Comparison of ENCODE assay signal across 27 mouse cellular contexts in genomic region chr5:21010908-21011307, GRCm38 (mm10). TPM values are rescaled to one million over a fixed set of nuclear protein-coding genes. Genes with fewer than 3 reads are reported as not detected.
DNase-seq lines count a peak whose midpoint lies in the region; TF ChIP-seq lines count a peak whose summit lies in the region.
"Had no signal": no experiment of that assay in that cellular context is flagged by ENCODE, and none has a peak within 500 bp of the region (broad histone marks: within the 10 kb centered on the region; RNA-seq: fewer than 3 reads in every experiment).

No protein-coding gene starts in this region.

- peak; percentile 53 for TF ChIP-seq CTCF in heart, adult 2 months (IDR thresholded peaks at IDR 0.05)
- peak; percentile 15; the same call in 1 of the 2 replicates for TF ChIP-seq CTCF in left cerebral cortex, adult 2 months (IDR thresholded peaks at IDR 0.05)

- no peak for TF ChIP-seq EP300 in heart, adult 2 months (IDR thresholded peaks at IDR 0.05; ENCODE audit: insufficient read depth, low read depth, low read length)

- no peaks in the 10 kb centered on the region for H3K4me1 ChIP-seq in heart, adult 2 months (ENCODE audit: control insufficient read depth, insufficient read depth, low read length)
- H3K4me1 ChIP-seq in forebrain, embryonic 10.5 days, result no peaks in the 10 kb centered on the region
- H3K4me1 ChIP-seq: embryonic facial prominence, embryonic 10.5 days; embryonic facial prominence, embryonic 13.5 days; heart, embryonic 12.5 days; heart, embryonic 15.5 days had no signal

- DNase-seq in heart, adult 2 months, result no peak
- DNase-seq in heart, postnatal 4 days, result no peak
- DNase-seq in left cerebral cortex, adult 2 months (ENCODE audit: extremely low spot score in 1 of 2, low spot score in 2 of 2), result no peak
- DNase-seq in left cerebral cortex, postnatal 4 days, result no peak
- DNase-seq in NIH3T3 (ENCODE audit: low read depth), result peak; percentile 11
- DNase-seq in urinary bladder, postnatal 25 days (ENCODE audit: low spot score), result no peak
- DNase-seq in forebrain, embryonic 10.5 days (ENCODE audit: extremely low spot score, low spot score), result no peak
- DNase-seq: adrenal gland, adult 8-10 months; adrenal gland, postnatal 25 days; cerebellum, adult 11-12 months; cerebellum, adult 8-10 months; cerebellum, postnatal 10 days; cerebellum, postnatal 36 days; embryo, embryonic 11 days; gastrocnemius, postnatal 14 days; heart, adult 11 months; heart, postnatal 10 days; heart, postnatal 36 days; kidney, adult 11 months had no signal

- no peak overlapping the region for H3K9ac ChIP-seq in heart, adult 2 months (ENCODE audit: low read depth, low read length)
- H3K9ac ChIP-seq: embryonic facial prominence, embryonic 13.5 days; forebrain, embryonic 13.5 days; heart, embryonic 12.5 days; heart, embryonic 15.5 days; hindbrain, embryonic 14.5 days had no signal

- H3K4me3 ChIP-seq in heart, adult 2 months, result no peak overlapping the region
- no peak overlapping the region for H3K4me3 ChIP-seq in left cerebral cortex, adult 2 months
- no peak overlapping the region for H3K4me3 ChIP-seq in forebrain, embryonic 10.5 days
- H3K4me3 ChIP-seq: embryonic facial prominence, embryonic 10.5 days; embryonic facial prominence, embryonic 13.5 days; erythroblast, embryonic 14.5 days; forebrain, embryonic 13.5 days; heart, embryonic 12.5 days; heart, embryonic 15.5 days had no signal

- no peaks in the 10 kb centered on the region for H3K9me3 ChIP-seq in forebrain, embryonic 10.5 days
- H3K9me3 ChIP-seq: embryonic facial prominence, embryonic 10.5 days; embryonic facial prominence, embryonic 13.5 days; forebrain, embryonic 13.5 days; heart, embryonic 12.5 days; heart, embryonic 15.5 days had no signal

- peaks cover 7% of the 10 kb centered on the region for H3K36me3 ChIP-seq in heart, adult 2 months (ENCODE audit: control insufficient read depth, insufficient read depth, low read length)
- peaks cover 80% of the 10 kb centered on the region for H3K36me3 ChIP-seq in forebrain, embryonic 10.5 days (replicated peaks)

- no peak overlapping the region for H3K27ac ChIP-seq in heart, adult 2 months
- no peak overlapping the region for H3K27ac ChIP-seq in left cerebral cortex, adult 2 months
- H3K27ac ChIP-seq in forebrain, embryonic 10.5 days, result no peak overlapping the region
- H3K27ac ChIP-seq: embryonic facial prominence, embryonic 10.5 days; embryonic facial prominence, embryonic 13.5 days; forebrain, embryonic 13.5 days; heart, embryonic 15.5 days; hindbrain, embryonic 14.5 days; hindbrain, postnatal 0 days had no signal

- no peaks in the 10 kb centered on the region for H3K79me2 ChIP-seq in heart, adult 2 months (replicated peaks; ENCODE audit: control insufficient read depth, insufficient read depth, low read length)

- H3K27me3 ChIP-seq in heart, adult 2 months (ENCODE audit: control insufficient read depth, insufficient read depth, low read length), result no peaks in the 10 kb centered on the region
- H3K27me3 ChIP-seq in forebrain, embryonic 10.5 days (ENCODE audit: poor library complexity, severe bottlenecking), result no peaks in the 10 kb centered on the region
- H3K27me3 ChIP-seq: embryonic facial prominence, embryonic 13.5 days; forebrain, embryonic 13.5 days; heart, embryonic 12.5 days; heart, embryonic 15.5 days had no signal

- TF ChIP-seq POLR2A in heart, adult 2 months (IDR thresholded peaks at IDR 0.05; ENCODE audit: insufficient read depth, low read depth, low read length), result no peak

- intact Hi-C loops in heart, adult 2 months (cut with DNase I), result loop anchor here (5.0 to 10.0 kb wide), 3 partner anchors 41 to 244 kb away; no protein-coding TSS in a partner anchor
- intact Hi-C loops in left cerebral cortex, adult 2 months (cut with DNase I), result loop anchor here (5.0 kb wide), 1 partner anchor 126 kb away; no protein-coding TSS in a partner anchor
- intact Hi-C loops in left cerebral cortex, postnatal 4 days (cut with DNase I), result no loop called here

RNA-seq across cellular contexts. Expression of gene Ptpn12, which starts 44.8 kb away (rescaled TPM):
- total RNA-seq in heart, adult 2 months (2021), result 10 to 100 TPM; 28.8 to 29.0 TPM
- polyA plus RNA-seq in heart, adult 2 months (2012; rRNA removed), result 24.8 and 35.3 TPM in 2 replicates
- 10 to 100 TPM; 50.0 to 53.0 TPM for total RNA-seq in heart, postnatal 4 days (2021)
- 10 to 100 TPM; 40.4 to 42.2 TPM for total RNA-seq in left cerebral cortex, adult 2 months (2021)
- 10 to 100 TPM; 51.7 to 60.8 TPM for total RNA-seq in left cerebral cortex, postnatal 4 days (2021)
- 23.6 and 24.5 TPM in 2 replicates for polyA plus RNA-seq in forebrain, embryonic 10.5 days (2016; fragmentation: Nextera tagmentation; extraction: Ambion mirVana)

RNA-seq across cellular contexts. Expression of gene Rsbn1l, which starts 54.7 kb away (rescaled TPM):
- total RNA-seq in heart, adult 2 months (2021), result 10 to 100 TPM; 11.5 to 15.1 TPM
- polyA plus RNA-seq in heart, adult 2 months (2012; rRNA removed), result 3.7 and 8.4 TPM in 2 replicates
- total RNA-seq in heart, postnatal 4 days (2021), result 10 to 100 TPM; 21.0 to 21.1 TPM
- 10 to 100 TPM; 16.8 to 17.8 TPM for total RNA-seq in left cerebral cortex, adult 2 months (2021)
- 10 to 100 TPM; 14.5 to 14.8 TPM for total RNA-seq in left cerebral cortex, postnatal 4 days (2021)
- polyA plus RNA-seq in forebrain, embryonic 10.5 days (2016; fragmentation: Nextera tagmentation; extraction: Ambion mirVana), result 5.2 and 5.6 TPM in 2 replicates
